ENCODE assay signal across 14 mouse cellular contexts in the genomic region with DNA sequence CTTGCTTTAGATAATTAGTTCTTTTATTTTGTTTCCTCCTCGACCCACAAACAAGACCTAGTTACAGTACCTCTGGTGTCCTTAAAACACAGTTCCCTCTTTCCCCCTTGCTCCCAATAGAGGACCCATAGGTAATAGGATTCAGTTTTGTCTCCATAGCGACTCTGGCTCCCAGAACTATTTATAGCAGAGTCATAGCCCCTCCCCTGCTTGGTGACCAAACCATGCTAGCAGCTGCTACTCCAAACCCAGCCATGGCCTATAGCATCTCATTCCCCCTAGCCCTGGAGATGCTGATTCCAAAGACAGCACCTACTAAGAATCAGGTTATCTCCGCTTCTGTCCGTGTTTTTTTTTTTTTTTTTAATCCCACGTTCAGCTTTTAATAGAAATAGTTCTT. TPM values are rescaled to one million over a fixed set of nuclear protein-coding genes. Genes with fewer than 3 reads are reported as not detected.
A peak's percentile ranks its signal among the peaks of the same experiment; 100 is the strongest.
DNase-seq lines count a peak whose midpoint lies in the region; ATAC-seq and TF ChIP-seq lines count a peak whose summit lies in the region.
"Had no signal": no experiment of that assay in that cellular context is flagged by ENCODE, and none has a peak within 500 bp of the region (broad histone marks: within the 10 kb centered on the region; RNA-seq: fewer than 3 reads in every experiment).

No protein-coding gene starts in this region.

- H3K4me3 ChIP-seq in hindbrain, embryonic 12.5 days, result no peak overlapping the region
- H3K4me3 ChIP-seq in hindbrain, embryonic 11.5 days (ENCODE audit: low read depth, low read length), result no peak overlapping the region
- H3K4me3 ChIP-seq in neural tube, embryonic 14.5 days (ENCODE audit: low read depth, low read length), result no peak overlapping the region
- no peak overlapping the region for H3K4me3 ChIP-seq in kidney, adult 2 months (ENCODE audit: insufficient read depth, low read depth, low read length)
- H3K4me3 ChIP-seq: heart, embryonic 10.5 days had no signal

- peaks cover 25% of the 10 kb centered on the region for H3K36me3 ChIP-seq in hindbrain, embryonic 12.5 days
- no peaks in the 10 kb centered on the region for H3K36me3 ChIP-seq in hindbrain, embryonic 11.5 days (ENCODE audit: control insufficient read depth, insufficient read depth, low read length)
- H3K36me3 ChIP-seq in neural tube, embryonic 14.5 days (ENCODE audit: control insufficient read depth, insufficient read depth, low read length), result peaks cover 16% of the 10 kb centered on the region
- peaks cover 2% of the 10 kb centered on the region; the same call in 1 of the 2 replicates for H3K36me3 ChIP-seq in kidney, adult 2 months (ENCODE audit: control insufficient read depth, insufficient read depth, low read length)

- H3K4me2 ChIP-seq in hindbrain, embryonic 12.5 days (replicated peaks), result peak overlapping the region; percentile 25; the same call in 1 of the 2 replicates
- no peak overlapping the region for H3K4me2 ChIP-seq in hindbrain, embryonic 11.5 days (replicated peaks; ENCODE audit: low read depth, low read length)
- H3K4me2 ChIP-seq in neural tube, embryonic 14.5 days (ENCODE audit: low read depth, low read length), result peak overlapping the region; percentile 81; the same call in 1 of the 2 replicates

- TF ChIP-seq CTCF in kidney, adult 2 months (conservative IDR thresholded peaks at IDR 0.05; ENCODE audit: insufficient read depth, insufficient read length, low read depth, low read length), result no peak

- H3K27ac ChIP-seq in hindbrain, embryonic 12.5 days, result no peak overlapping the region
- no peak overlapping the region for H3K27ac ChIP-seq in hindbrain, embryonic 11.5 days (ENCODE audit: low read depth, low read length)
- no peak overlapping the region for H3K27ac ChIP-seq in neural tube, embryonic 14.5 days (ENCODE audit: low read depth, low read length)
- no peak overlapping the region for H3K27ac ChIP-seq in kidney, adult 2 months (ENCODE audit: insufficient read depth, low read depth, low read length)
- H3K27ac ChIP-seq: heart, embryonic 10.5 days; liver, embryonic 14.5 days had no signal

- TF ChIP-seq POLR2A in kidney, adult 2 months (IDR thresholded peaks at IDR 0.05; ENCODE audit: low read depth, low read length), result no peak

- no peaks in the 10 kb centered on the region for H3K9me3 ChIP-seq in hindbrain, embryonic 12.5 days (replicated peaks)
- H3K9me3 ChIP-seq in hindbrain, embryonic 11.5 days (ENCODE audit: control insufficient read depth, low read length), result no peaks in the 10 kb centered on the region
- H3K9me3 ChIP-seq in neural tube, embryonic 14.5 days (ENCODE audit: control insufficient read depth, low read length), result no peaks in the 10 kb centered on the region
- H3K9me3 ChIP-seq: heart, embryonic 10.5 days had no signal

- H3K4me1 ChIP-seq in hindbrain, embryonic 12.5 days, result peaks cover 31% of the 10 kb centered on the region
- H3K4me1 ChIP-seq in hindbrain, embryonic 11.5 days (replicated peaks; ENCODE audit: control insufficient read depth, insufficient read depth, low read length), result no peaks in the 10 kb centered on the region
- peaks cover 20% of the 10 kb centered on the region for H3K4me1 ChIP-seq in neural tube, embryonic 14.5 days (ENCODE audit: control insufficient read depth, insufficient read depth, low read length)
- H3K4me1 ChIP-seq in kidney, adult 2 months (ENCODE audit: control insufficient read depth, insufficient read depth, low read length), result peaks cover 4% of the 10 kb centered on the region; the same call in 1 of the 2 replicates

- no peak for ATAC-seq in hindbrain, embryonic 12.5 days (ENCODE audit: low FRiP score)
- ATAC-seq in hindbrain, embryonic 11.5 days (ENCODE audit: low FRiP score), result no peak
- ATAC-seq in neural tube, embryonic 14.5 days (ENCODE audit: low read depth), result no peak

- H3K9ac ChIP-seq in hindbrain, embryonic 12.5 days, result 0 out of 2 replicates have a peak overlapping the region, but pooled peaks have one; percentile 4
- H3K9ac ChIP-seq in hindbrain, embryonic 11.5 days (ENCODE audit: low read depth, low read length), result no peak overlapping the region
- no peak overlapping the region for H3K9ac ChIP-seq in neural tube, embryonic 14.5 days (replicated peaks; ENCODE audit: low read depth, low read length)
- H3K9ac ChIP-seq: liver, embryonic 14.5 days had no signal

- WGBS in hindbrain, embryonic 12.5 days, result 74% methylated on average over 5 of the region's 5 CpGs
- 78% methylated on average over 5 of the region's 5 CpGs for WGBS in hindbrain, embryonic 11.5 days
- 64% methylated on average over 5 of the region's 5 CpGs for WGBS in neural tube, embryonic 14.5 days
- WGBS in kidney, adult 2 months, result 69% methylated on average over 5 of the region's 5 CpGs

- H3K27me3 ChIP-seq in hindbrain, embryonic 12.5 days, result no peaks in the 10 kb centered on the region
- no peaks in the 10 kb centered on the region for H3K27me3 ChIP-seq in hindbrain, embryonic 11.5 days (ENCODE audit: control insufficient read depth, insufficient read depth, low read length)
- no peaks in the 10 kb centered on the region for H3K27me3 ChIP-seq in neural tube, embryonic 14.5 days (ENCODE audit: control insufficient read depth, insufficient read depth, low read length)
- no peaks in the 10 kb centered on the region for H3K27me3 ChIP-seq in kidney, adult 2 months (replicated peaks; ENCODE audit: control insufficient read depth, insufficient read depth, low read length)

- no peak for DNase-seq in hindbrain, embryonic 11.5 days (ENCODE audit: low spot score)
- DNase-seq in cerebellum, adult 18-20 months, result peak; percentile 51 to 71
- DNase-seq in cerebellum, postnatal 36 days, result peak; percentile 51 to 53
- no peak for DNase-seq in kidney, postnatal 14 days
- DNase-seq in kidney, adult 2 months, result no peak
- DNase-seq: heart, postnatal 36 days; kidney, adult 9 months; layer of hippocampus, adult 9-11 months; left cerebral cortex, postnatal 4 days; right cerebral cortex, adult 18-20 months had no signal

RNA-seq across cellular contexts. Expression of a gene that starts 2.9 kb away (rescaled TPM):
- polyA plus RNA-seq in hindbrain, embryonic 12.5 days (2016; fragmentation: Nextera tagmentation; extraction: Ambion mirVana), result 39.9 and 45.2 TPM in 2 replicates
- 18.6 and 23.7 TPM in 2 replicates for polyA plus RNA-seq in hindbrain, embryonic 11.5 days (2014; fragmentation: Nextera tagmentation; extraction: Ambion mirVana)
- 61.4 and 64.5 TPM in 2 replicates for polyA plus RNA-seq in neural tube, embryonic 14.5 days (2014; fragmentation: Nextera tagmentation; extraction: Ambion mirVana)
- polyA plus RNA-seq in kidney, adult 2 months (2012; rRNA removed), result 12.7 and 14.7 TPM in 2 replicates

RNA-seq across cellular contexts. Expression of a gene that starts 21.9 kb away (rescaled TPM):
- 1.5 and 2.0 TPM in 2 replicates for polyA plus RNA-seq in hindbrain, embryonic 12.5 days (2016; fragmentation: Nextera tagmentation; extraction: Ambion mirVana)
- polyA plus RNA-seq in hindbrain, embryonic 11.5 days (2014; fragmentation: Nextera tagmentation; extraction: Ambion mirVana), result 0.89 and 1.2 TPM in 2 replicates
- polyA plus RNA-seq in neural tube, embryonic 14.5 days (2014; fragmentation: Nextera tagmentation; extraction: Ambion mirVana), result 1.7 and 2.1 TPM in 2 replicates
- 92.2 and 106 TPM in 2 replicates for polyA plus RNA-seq in kidney, adult 2 months (2012; rRNA removed)

RNA-seq across cellular contexts. Expression of a gene that starts 22.0 kb away (rescaled TPM):
- 39.2 and 41.0 TPM in 2 replicates for polyA plus RNA-seq in hindbrain, embryonic 12.5 days (2016; fragmentation: Nextera tagmentation; extraction: Ambion mirVana)
- 35.6 and 38.6 TPM in 2 replicates for polyA plus RNA-seq in hindbrain, embryonic 11.5 days (2014; fragmentation: Nextera tagmentation; extraction: Ambion mirVana)
- 43.2 and 45.9 TPM in 2 replicates for polyA plus RNA-seq in neural tube, embryonic 14.5 days (2014; fragmentation: Nextera tagmentation; extraction: Ambion mirVana)
- 27.0 and 31.7 TPM in 2 replicates for polyA plus RNA-seq in kidney, adult 2 months (2012; rRNA removed)

RNA-seq across cellular contexts. Expression of a gene that starts 56.1 kb away (rescaled TPM):
- polyA plus RNA-seq in hindbrain, embryonic 12.5 days (2016; fragmentation: Nextera tagmentation; extraction: Ambion mirVana), result 10.6 and 13.4 TPM in 2 replicates
- polyA plus RNA-seq in hindbrain, embryonic 11.5 days (2014; fragmentation: Nextera tagmentation; extraction: Ambion mirVana), result 6.2 and 8.6 TPM in 2 replicates
- 12.9 and 13.5 TPM in 2 replicates for polyA plus RNA-seq in neural tube, embryonic 14.5 days (2014; fragmentation: Nextera tagmentation; extraction: Ambion mirVana)
- 11.5 and 11.7 TPM in 2 replicates for polyA plus RNA-seq in kidney, adult 2 months (2012; rRNA removed)

Comparison
In these comparisons a context has a peak if more than half of its experiments do, and no peak if none do; other contexts are left out.
1. DNase-seq: peak in cerebellum, adult 18-20 months (2 of 2) and cerebellum, postnatal 36 days (2 of 2); none in hindbrain, embryonic 11.5 days (single experiment), kidney, postnatal 14 days (single experiment) and kidney, adult 2 months (single experiment).
2. RNA of a gene that starts 21.9 kb away (polyA plus RNA-seq): 92.2 to 106 TPM in kidney, adult 2 months; 1.7 to 2.1 TPM in neural tube, embryonic 14.5 days, 1.5 to 2.0 TPM in hindbrain, embryonic 12.5 days and 0.89 to 1.2 TPM in hindbrain, embryonic 11.5 days; every median in the first group is over 10 times any median in the second.